Mouse (Mus musculus) olfactory bulb, adult 2 months (tissue): Measurements from ENCODE around the gene Stk35. TPM values are rescaled to one million over a fixed set of nuclear protein-coding genes. Genes with fewer than 3 reads are reported as not detected.

Source experiments
- H3K27ac ChIP-seq: fragments of 200-500 bp; 2 replicates; pipeline ENCODE4 v1.5.1; 2012; ENCODE audit warnings: low read depth, low read length; ENCODE audit not compliant: insufficient read depth
- H3K4me1 ChIP-seq: fragments of 200-500 bp; 2 replicates; pipeline ENCODE4 v1.6.1; 2012; ENCODE audit warnings: low read length; ENCODE audit not compliant: control insufficient read depth, insufficient read depth
- H3K4me3 ChIP-seq: fragments of 200-500 bp; 2 replicates; pipeline ENCODE4 v1.5.1; 2012; ENCODE audit warnings: mild to moderate bottlenecking, low read depth, low read length, moderate library complexity; ENCODE audit not compliant: insufficient read depth
- CTCF ChIP-seq: fragments of 200-500 bp; IDR thresholded peaks from 2 replicates; pipeline ENCODE4 v1.5.1; 2012; ENCODE audit warnings: low read depth, mild to moderate bottlenecking, low read length, moderate library complexity; ENCODE audit not compliant: insufficient read depth
- POLR2A ChIP-seq: fragments of 200-500 bp; IDR thresholded peaks from 2 replicates; pipeline ENCODE4 v1.6.1; 2012; ENCODE audit warnings: mild to moderate bottlenecking, low read depth, low read length, moderate library complexity; ENCODE audit not compliant: insufficient read depth
- WGBS: fragments of 180-500 bp; shearing (Covaris S2); methylation state at CpG from one replicate; pipeline ENCODE4 v1.1.7; 2018; 5-methylcytosine and 5-hydroxymethylcytosine counted together
- polyA plus RNA-seq: library from polyadenylated mRNA; stranded (reverse); fragments of >200 nt; gene quantifications from 2 replicates; pipeline ENCODE4 v1.2.4, GENCODE M21; 2012; ENCODE audit warnings: low replicate concordance; ENCODE audit not compliant: missing spikeins, insufficient read depth, insufficient read length

Stk35 gene
- not detected in 2 replicates for polyA plus RNA-seq

GRCm38 (mm10) chr2:129800271-129800903 is at the start of gene Stk35:
Gene Stk35 (plus strand): TSS chr2:129800517.
- under 1% methylated on average over 63 of the region's 63 CpGs for WGBS
- Histone ChIP-seq H3K27ac (peak within 1 kb of the TSS; percentile 97), H3K4me1 (peaks cover 8% of the 10 kb centered on the region), H3K4me3 (peak within 1 kb of the TSS; percentile 94)
- TF ChIP-seq POLR2A, result peak; percentile 27; the same call in 1 of the 2 replicates
- TF ChIP-seq CTCF, result no peak

- TF ChIP-seq CTCF (no peak), POLR2A (no peak)
- WGBS, result 73% methylated on average over 1 of the region's 1 CpGs
- Histone ChIP-seq H3K4me3 (no peak overlapping the region), H3K4me1 (no peaks in the 10 kb centered on the region), H3K27ac (no peak overlapping the region)
Observed at GRCm38 (mm10) chr2:129782046-129782445, 18.3 kb upstream of the Stk35 start.

DNA sequence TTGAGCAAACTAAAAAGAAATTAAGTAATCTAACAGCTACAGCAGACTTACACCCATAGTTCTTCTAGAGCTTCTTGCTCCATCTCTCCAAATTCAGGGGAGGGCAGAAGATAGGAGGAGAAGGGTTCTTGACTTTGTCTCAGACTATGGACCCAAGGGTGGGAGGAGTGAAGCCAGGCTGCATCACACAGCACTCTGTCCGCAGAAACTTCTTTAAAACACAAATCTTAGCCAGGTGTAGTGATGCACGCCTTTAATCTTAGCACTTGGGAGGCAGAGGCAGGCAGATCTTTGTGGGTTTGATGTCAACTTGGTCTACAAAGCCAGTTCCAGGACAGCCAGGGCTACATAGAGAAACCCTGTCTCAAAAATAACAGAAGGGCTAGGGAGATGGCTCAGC is 3.8 kb upstream of the Stk35 start:
- 96% methylated on average over 2 of the region's 2 CpGs for WGBS
- no peak overlapping the region for H3K27ac ChIP-seq
- peaks cover 3% of the 10 kb centered on the region; the same call in 1 of the 2 replicates for H3K4me1 ChIP-seq
- H3K4me3 ChIP-seq, result no peak overlapping the region
- TF ChIP-seq CTCF (no peak), POLR2A (no peak)

DNA sequence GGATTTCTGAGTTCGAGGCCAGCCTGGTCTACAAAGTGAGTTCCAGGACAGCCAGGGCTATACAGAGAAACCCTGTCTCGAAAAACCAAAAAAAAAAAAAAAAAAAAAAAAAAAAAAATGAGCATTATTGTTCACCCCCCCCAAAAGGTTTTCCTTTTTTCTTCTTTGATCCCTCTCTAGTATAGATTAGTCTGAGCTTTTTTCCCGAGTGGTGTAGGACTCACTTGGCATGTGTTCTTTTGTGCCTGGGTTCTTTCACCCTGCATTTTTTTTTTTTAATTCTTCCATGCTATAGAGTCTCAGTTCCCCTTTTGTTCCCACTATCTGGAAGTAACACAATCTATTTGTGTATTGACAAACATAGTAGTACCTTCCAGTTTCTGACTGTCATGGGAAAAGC is 2.6 kb upstream of the Stk35 start:
- peaks cover 8% of the 10 kb centered on the region for H3K4me1 ChIP-seq
- H3K27ac ChIP-seq, result no peak overlapping the region
- no peak overlapping the region for H3K4me3 ChIP-seq
- TF ChIP-seq POLR2A, result no peak
- no peak for TF ChIP-seq CTCF
- WGBS, result 78% methylated on average over 2 of the region's 3 CpGs

- peaks cover 8% of the 10 kb centered on the region for H3K4me1 ChIP-seq
- no peak overlapping the region for H3K27ac ChIP-seq
- H3K4me3 ChIP-seq, result no peak overlapping the region
- no peak for TF ChIP-seq CTCF
- no peak for TF ChIP-seq POLR2A
Observed at GRCm38 (mm10) chr2:129798410-129798809, 1.9 kb upstream of the Stk35 start.

DNA sequence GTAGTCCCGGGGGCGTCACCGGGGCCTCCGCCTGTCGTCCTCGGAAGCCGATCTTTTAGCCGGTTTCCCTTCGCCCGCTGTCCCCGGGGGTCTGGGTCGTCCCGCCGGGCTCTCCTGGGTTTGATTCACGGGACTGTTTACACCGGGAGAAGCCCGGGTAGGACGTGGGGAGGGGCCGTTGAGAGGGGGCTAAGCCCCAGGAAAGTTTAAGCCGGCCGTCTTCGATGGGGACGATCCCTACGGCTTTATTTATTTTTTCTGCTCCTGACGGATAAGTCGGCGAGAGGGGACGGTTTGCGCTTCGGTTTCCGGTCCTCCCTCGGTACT is 550 bp downstream of the Stk35 start:
- TF ChIP-seq CTCF, result no peak
- WGBS, result under 1% methylated on average over 32 of the region's 32 CpGs

DNA sequence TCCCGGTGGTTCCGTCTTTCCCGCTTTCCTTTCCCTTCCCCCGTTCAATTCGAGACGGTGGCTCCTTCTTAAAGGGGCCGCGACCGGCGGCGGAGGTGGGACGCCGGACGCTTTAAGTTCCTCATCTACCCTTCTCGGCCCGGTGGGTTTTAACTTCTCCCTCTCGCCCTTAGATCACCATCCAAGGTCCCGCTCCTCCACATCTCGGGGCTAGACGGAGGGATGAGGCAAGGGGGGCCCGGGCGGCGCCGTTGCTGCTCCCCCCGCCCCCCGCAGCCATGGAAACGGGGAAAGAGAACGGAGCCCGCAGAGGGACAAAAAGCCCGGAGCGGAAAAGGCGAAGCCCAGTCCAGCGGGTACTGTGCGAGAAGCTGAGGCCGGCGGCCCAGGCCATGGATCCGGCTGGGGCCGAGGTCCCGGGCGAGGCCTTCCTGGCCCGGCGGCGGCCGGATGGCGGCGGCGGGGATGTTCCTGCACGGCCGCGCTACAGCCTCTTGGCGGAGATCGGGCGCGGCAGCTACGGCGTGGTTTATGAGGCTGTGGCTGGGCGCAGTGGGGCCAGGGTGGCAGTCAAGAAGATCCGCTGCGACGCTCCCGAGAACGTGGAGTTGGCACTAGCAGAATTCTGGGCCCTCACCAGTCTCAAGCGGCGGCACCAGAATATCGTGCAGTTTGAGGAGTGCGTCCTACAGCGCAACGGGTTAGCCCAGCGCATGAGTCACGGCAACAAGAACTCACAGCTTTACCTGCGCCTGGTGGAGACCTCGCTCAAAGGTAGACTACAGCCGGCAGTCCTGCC is 1.1 kb downstream of the Stk35 start:
- under 1% methylated on average over 73 of the region's 73 CpGs for WGBS
- no peak for TF ChIP-seq POLR2A
- TF ChIP-seq CTCF, result no peak
- peaks cover 8% of the 10 kb centered on the region for H3K4me1 ChIP-seq
- peak overlapping the region; percentile 94 for H3K4me3 ChIP-seq
- peak overlapping the region; percentile 97 for H3K27ac ChIP-seq

More for the DNA sequence above, 550 bp downstream of the Stk35 start:
- H3K4me3 ChIP-seq, result peak overlapping the region; percentile 94
- peaks cover 8% of the 10 kb centered on the region for H3K4me1 ChIP-seq
- peak overlapping the region; percentile 97 for H3K27ac ChIP-seq

- WGBS, result 89% methylated on average over 4 of the region's 4 CpGs
- Histone ChIP-seq H3K4me3 (no peak overlapping the region), H3K27ac (no peak overlapping the region), H3K4me1 (peaks cover 9% of the 10 kb centered on the region; the same call in 1 of the 2 replicates)
- TF ChIP-seq POLR2A (no peak), CTCF (no peak)
Observed at GRCm38 (mm10) chr2:129805486-129805885, 5.2 kb downstream of the Stk35 start.

DNA sequence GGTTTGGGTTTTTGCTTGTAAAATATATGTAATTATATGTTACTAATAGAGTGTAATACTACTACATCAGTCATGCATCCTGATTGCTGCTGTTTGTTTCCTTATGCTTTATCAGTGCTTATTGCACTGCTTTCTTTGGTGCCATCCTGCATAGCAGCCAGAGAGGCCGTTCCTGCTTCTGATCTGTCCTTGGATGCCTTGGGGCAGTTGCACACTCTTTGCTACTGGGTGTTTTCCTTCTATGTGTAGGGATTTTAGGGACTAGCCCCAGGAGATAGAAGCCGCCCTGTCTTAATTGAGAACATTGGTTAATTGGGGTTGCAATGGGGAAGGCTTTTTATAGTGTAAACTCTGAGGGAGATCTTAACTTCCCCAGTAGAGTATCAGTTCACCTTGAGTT is 6.2 kb downstream of the Stk35 start:
- 84% methylated on average over 2 of the region's 2 CpGs for WGBS
- Histone ChIP-seq H3K4me1 (peaks cover 9% of the 10 kb centered on the region; the same call in 1 of the 2 replicates), H3K27ac (no peak overlapping the region), H3K4me3 (no peak overlapping the region)
- TF ChIP-seq CTCF (no peak), POLR2A (no peak)

DNA sequence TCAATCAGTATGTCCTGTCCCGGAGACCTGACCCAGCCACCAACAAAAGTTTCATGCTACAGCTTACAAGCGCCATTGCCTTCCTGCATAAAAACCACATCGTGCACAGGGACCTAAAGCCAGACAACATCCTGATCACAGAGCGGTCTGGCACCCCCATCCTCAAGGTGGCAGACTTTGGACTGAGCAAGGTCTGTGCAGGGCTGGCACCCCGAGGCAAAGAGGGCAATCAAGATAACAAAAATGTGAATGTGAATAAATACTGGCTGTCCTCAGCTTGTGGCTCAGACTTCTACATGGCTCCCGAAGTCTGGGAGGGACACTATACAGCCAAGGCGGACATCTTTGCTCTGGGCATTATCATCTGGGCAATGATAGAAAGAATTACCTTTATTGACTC is 10.2 kb downstream of the Stk35 start:
- Histone ChIP-seq H3K4me1 (peaks cover 12% of the 10 kb centered on the region), H3K27ac (no peak overlapping the region), H3K4me3 (no peak overlapping the region)
- 96% methylated on average over 7 of the region's 7 CpGs for WGBS
- no peak for TF ChIP-seq POLR2A
- TF ChIP-seq CTCF, result no peak
